Mouse (Mus musculus): ENCODE measurements around the gene Cnnm4. TPM values are rescaled to one million over a fixed set of nuclear protein-coding genes. Genes with fewer than 3 reads are reported as not detected.

Gene Cnnm4
- total RNA-seq, 4 experiments from 2014 or later: 14.8 to 17.9 (median 16.2) TPM

Small RNAs within 50 kb of the gene (microRNA-seq; reads per million reads assigned to microRNA genes)
- 0 reads per million in 2 experiments for gene Gm47280

Other genes starting within 250 kb of the Cnnm4 start
- 10 to 100 TPM; 33.6 to 53.2 (median 41.5) TPM for gene Uggt1, start 226.9 kb upstream of the Cnnm4 start, total RNA-seq (2022)
- gene Neurl3, start 196.9 kb upstream of the Cnnm4 start, total RNA-seq (2022): 1 to 10 TPM in 2 of 4 experiments, under 1 TPM in 2; 0.41 to 3.4 (median 1.2) TPM
- 10 to 100 TPM; 18.1 to 22.0 (median 18.8) TPM for gene Arid5a, start 163.9 kb upstream of the Cnnm4 start, total RNA-seq (2022)
- gene Kansl3, start 102.4 kb upstream of the Cnnm4 start, total RNA-seq (2022): 10 to 100 TPM; 60.0 to 93.5 (median 78.2) TPM
- not detected for gene Fer1l5, start 99.3 kb upstream of the Cnnm4 start, total RNA-seq (2022)
- gene Lman2l, start 26.3 kb upstream of the Cnnm4 start, total RNA-seq (2022): 10 to 100 TPM; 56.0 to 81.9 (median 69.0) TPM
- 10 to 100 TPM; 33.3 to 47.2 (median 35.7) TPM for gene Cnnm3, start 40.2 kb downstream of the Cnnm4 start, total RNA-seq (2022)
- gene Ankrd23, start 65.3 kb downstream of the Cnnm4 start, total RNA-seq (2022): 1 to 10 TPM; 3.7 to 7.7 (median 5.0) TPM
- gene Gm42417, start 67.8 kb downstream of the Cnnm4 start, total RNA-seq (2022): under 1 TPM in 1 of 4 experiments, not detected in 3; 0.38 TPM
- 10 to 100 TPM; 10.3 to 18.2 (median 13.2) TPM for gene Ankrd39, start 75.8 kb downstream of the Cnnm4 start, total RNA-seq (2022)
- gene Sema4c, start 86.7 kb downstream of the Cnnm4 start, total RNA-seq (2022): 10 to 100 TPM; 13.8 to 18.3 (median 15.1) TPM
- under 1 TPM in 1 of 4 experiments, not detected in 3; 0.55 TPM for gene Fam178b, start 211.6 kb downstream of the Cnnm4 start, total RNA-seq (2022)
- 100 to 1,000 TPM; 439 to 655 (median 576) TPM for gene Cox5b, start 219.8 kb downstream of the Cnnm4 start, total RNA-seq (2022)
- gene 4933424G06Rik, start 238.5 kb downstream of the Cnnm4 start, total RNA-seq (2022): under 1 TPM in 1 of 4 experiments, not detected in 3; 0.56 TPM
- gene Actr1b, start 242.8 kb downstream of the Cnnm4 start, total RNA-seq (2022): 100 to 1,000 TPM; 246 to 261 (median 255) TPM